21 mouse cellular contexts compared by ENCODE assay signal in genomic region chr13:103876743-103877142, GRCm38 (mm10). TPM values are rescaled to one million over a fixed set of nuclear protein-coding genes. Genes with fewer than 3 reads are reported as not detected.
DNase-seq lines count a peak whose midpoint lies in the region; ATAC-seq and TF ChIP-seq lines count a peak whose summit lies in the region.
"Had no signal": no experiment of that assay in that cellular context is flagged by ENCODE, and none has a peak within 500 bp of the region (broad histone marks: within the 10 kb centered on the region; RNA-seq: fewer than 3 reads in every experiment).

No protein-coding gene starts in this region.

- no peaks in the 10 kb centered on the region for H3K9me3 ChIP-seq in kidney, embryonic 14.5 days (ENCODE audit: control insufficient read depth, low read length)
- no peaks in the 10 kb centered on the region for H3K9me3 ChIP-seq in kidney, embryonic 16.5 days (ENCODE audit: low read length)
- H3K9me3 ChIP-seq: embryonic facial prominence, embryonic 13.5 days; embryonic facial prominence, embryonic 15.5 days; forebrain, embryonic 13.5 days; forebrain, embryonic 15.5 days had no signal

- H3K4me2 ChIP-seq in kidney, embryonic 14.5 days (replicated peaks; ENCODE audit: low read depth, low read length) = no peak overlapping the region
- no peak overlapping the region for H3K4me2 ChIP-seq in kidney, embryonic 16.5 days (replicated peaks; ENCODE audit: low read depth, low read length)
- H3K4me2 ChIP-seq: embryonic facial prominence, embryonic 13.5 days; embryonic facial prominence, embryonic 15.5 days; forebrain, embryonic 13.5 days; forebrain, embryonic 15.5 days had no signal

- TF ChIP-seq POLR2A in kidney, adult 2 months (IDR thresholded peaks at IDR 0.05; ENCODE audit: low read depth, low read length) = no peak
- no peak for TF ChIP-seq POLR2A in liver, adult 2 months (IDR thresholded peaks at IDR 0.05; ENCODE audit: extremely low read depth, insufficient read depth, low read length)

- no peaks in the 10 kb centered on the region; the same call in 1 of the 2 replicates for H3K36me3 ChIP-seq in kidney, adult 2 months (ENCODE audit: control insufficient read depth, insufficient read depth, low read length)
- H3K36me3 ChIP-seq in kidney, embryonic 14.5 days (ENCODE audit: control insufficient read depth, insufficient read depth, low read length) = peaks cover 8% of the 10 kb centered on the region; the same call in 1 of the 2 replicates
- H3K36me3 ChIP-seq in kidney, embryonic 16.5 days (ENCODE audit: insufficient read depth, low read length) = peaks cover 9% of the 10 kb centered on the region; the same call in 1 of the 2 replicates
- H3K36me3 ChIP-seq in liver, adult 2 months (ENCODE audit: control insufficient read depth, insufficient read depth, low read length) = peaks cover 2% of the 10 kb centered on the region
- H3K36me3 ChIP-seq: forebrain, embryonic 15.5 days had no signal

- peaks cover 14% of the 10 kb centered on the region; the same call in 1 of the 2 replicates for H3K79me2 ChIP-seq in liver, adult 2 months (ENCODE audit: control insufficient read depth, insufficient read depth, low read length)

- no peak overlapping the region for H3K4me3 ChIP-seq in kidney, adult 2 months (ENCODE audit: insufficient read depth, low read depth, low read length)
- H3K4me3 ChIP-seq in kidney, embryonic 14.5 days (ENCODE audit: low read length) = no peak overlapping the region
- H3K4me3 ChIP-seq in kidney, embryonic 16.5 days (ENCODE audit: low read length) = no peak overlapping the region
- no peak overlapping the region for H3K4me3 ChIP-seq in liver, adult 2 months (ENCODE audit: insufficient read depth, low read depth, low read length)
- H3K4me3 ChIP-seq: embryonic facial prominence, embryonic 13.5 days; embryonic facial prominence, embryonic 15.5 days; forebrain, embryonic 13.5 days; forebrain, embryonic 15.5 days had no signal

- no peaks in the 10 kb centered on the region for H3K27me3 ChIP-seq in kidney, adult 2 months (replicated peaks; ENCODE audit: control insufficient read depth, insufficient read depth, low read length)
- H3K27me3 ChIP-seq in kidney, embryonic 14.5 days (ENCODE audit: control insufficient read depth, insufficient read depth, low read length) = no peaks in the 10 kb centered on the region
- H3K27me3 ChIP-seq in kidney, embryonic 16.5 days (ENCODE audit: insufficient read depth, low read length) = no peaks in the 10 kb centered on the region
- H3K27me3 ChIP-seq in liver, adult 2 months (ENCODE audit: control insufficient read depth, insufficient read depth, low read length) = no peaks in the 10 kb centered on the region
- H3K27me3 ChIP-seq: embryonic facial prominence, embryonic 13.5 days; embryonic facial prominence, embryonic 15.5 days; forebrain, embryonic 13.5 days; forebrain, embryonic 15.5 days had no signal

- H3K9ac ChIP-seq in kidney, embryonic 14.5 days (ENCODE audit: low read depth, low read length) = no peak overlapping the region
- no peak overlapping the region for H3K9ac ChIP-seq in kidney, embryonic 16.5 days (replicated peaks; ENCODE audit: low read length)
- no peak overlapping the region for H3K9ac ChIP-seq in liver, adult 2 months (ENCODE audit: low read depth, low read length)
- H3K9ac ChIP-seq: embryonic facial prominence, embryonic 13.5 days; embryonic facial prominence, embryonic 15.5 days; forebrain, embryonic 13.5 days; forebrain, embryonic 15.5 days had no signal

- DNase-seq in kidney, adult 2 months = peak; percentile 60
- peak; percentile 22 to 50 for DNase-seq in kidney, postnatal 25 days
- DNase-seq in liver, adult 2 months (ENCODE audit: extremely low read depth, low read depth, low spot score) = peak; percentile 50
- no peak for DNase-seq in liver
- no peak for DNase-seq in lung, postnatal 14 days
- DNase-seq: adrenal gland, adult 2 months; adrenal gland, postnatal 10 days; adrenal gland, postnatal 25 days; cerebellum, adult 11 months; cerebellum, adult 18-20 months; cerebellum, adult 8-10 months; cerebellum, adult 9-11 months; cerebellum, postnatal 36 days; embryo, embryonic 11 days had no signal

- no peak for TF ChIP-seq CTCF in kidney, adult 2 months (conservative IDR thresholded peaks at IDR 0.05; ENCODE audit: insufficient read depth, insufficient read length, low read depth, low read length)
- no peak for TF ChIP-seq CTCF in liver, adult 2 months (IDR thresholded peaks at IDR 0.05; ENCODE audit: low read depth, low read length)

- no peak overlapping the region for H3K27ac ChIP-seq in kidney, adult 2 months (ENCODE audit: insufficient read depth, low read depth, low read length)
- no peak overlapping the region for H3K27ac ChIP-seq in kidney, embryonic 14.5 days (ENCODE audit: low read depth, low read length)
- H3K27ac ChIP-seq in kidney, embryonic 16.5 days (ENCODE audit: low read length) = no peak overlapping the region
- no peak overlapping the region for H3K27ac ChIP-seq in liver, adult 2 months (replicated peaks; ENCODE audit: insufficient read depth, low read depth, low read length)
- H3K27ac ChIP-seq: embryonic facial prominence, embryonic 13.5 days; embryonic facial prominence, embryonic 15.5 days; forebrain, embryonic 13.5 days; forebrain, embryonic 15.5 days had no signal

- H3K4me1 ChIP-seq in kidney, adult 2 months (ENCODE audit: control insufficient read depth, insufficient read depth, low read length) = peaks cover 2% of the 10 kb centered on the region; the same call in 1 of the 2 replicates
- no peaks in the 10 kb centered on the region for H3K4me1 ChIP-seq in kidney, embryonic 14.5 days (ENCODE audit: control insufficient read depth, insufficient read depth, low read length)
- H3K4me1 ChIP-seq in kidney, embryonic 16.5 days (ENCODE audit: insufficient read depth, low read length) = 0 out of 2 replicates have a peak, but pooled peaks cover 5% of the 10 kb centered on the region
- H3K4me1 ChIP-seq in liver, adult 2 months (ENCODE audit: control insufficient read depth, insufficient read depth, low read length) = no peaks in the 10 kb centered on the region
- H3K4me1 ChIP-seq: embryonic facial prominence, embryonic 13.5 days; embryonic facial prominence, embryonic 15.5 days; forebrain, embryonic 13.5 days; forebrain, embryonic 15.5 days had no signal

- no peak for ATAC-seq in kidney, embryonic 14.5 days (ENCODE audit: low FRiP score, low TSS enrichment)
- ATAC-seq in kidney, embryonic 16.5 days (ENCODE audit: low FRiP score, low TSS enrichment) = no peak
- peak; percentile 22; the same call in 1 of the 2 replicates for ATAC-seq in megakaryocyte-erythroid progenitor cell, adult 5-6 weeks (replicated peaks; ENCODE audit: low FRiP score, low TSS enrichment, poor library complexity, severe bottlenecking)
- ATAC-seq: forebrain, embryonic 13.5 days; forebrain, embryonic 15.5 days had no signal

RNA-seq across cellular contexts. Expression of gene Erbin, which starts 43.6 kb away (rescaled TPM):
- polyA plus RNA-seq in kidney, adult 2 months (2012; rRNA removed) = 15.7 and 18.9 TPM in 2 replicates
- polyA plus RNA-seq in kidney, embryonic 14.5 days (2014; fragmentation: Nextera tagmentation; extraction: Ambion mirVana) = 28.9 and 39.5 TPM in 2 replicates
- 15.8 and 18.2 TPM in 2 replicates for polyA plus RNA-seq in kidney, embryonic 16.5 days (2015; fragmentation: Nextera tagmentation; extraction: Ambion mirVana)
- 47.7 and 57.2 TPM in 2 replicates for total RNA-seq in liver, adult 2 months (2014; rRNA removed)
- 4.8 TPM in 2 replicates for polyA plus RNA-seq in liver, adult 2 months (2012; rRNA removed)
- 70.5 and 87.2 TPM in 2 replicates for total RNA-seq in megakaryocyte-erythroid progenitor cell, adult 5-6 weeks (2014; fragmentation: Nextera tagmentation)
- total RNA-seq in megakaryocyte-erythroid progenitor cell, adult 5-6 weeks (2017) = 111 and 152 TPM in 2 replicates

Comparison
In these comparisons a context has a peak if more than half of its experiments do, and no peak if none do; other contexts are left out.
1. DNase-seq: peak in kidney, adult 2 months (single experiment), kidney, postnatal 25 days (2 of 2) and liver, adult 2 months (single experiment); none in liver (single experiment) and lung, postnatal 14 days (single experiment).